Mouse (Mus musculus): ENCODE measurements at regions not wholly inside any gene's neighbourhood (a gene's known extent, or its start where the extent isn't known, plus 50 kb on each side); places are given as distances from the start of the nearest gene placed in this dataset.

GRCm38 (mm10) chr6:100387042-100387441 is 99.8 kb upstream of the Rybp start:
- no peak for DNase-seq (ENCODE audit: low spot score)

GRCm38 (mm10) chr6:100385640-100386039 is 98.4 kb upstream of the Rybp start:
- DNase-seq (ENCODE audit: low spot score) = no peak

- no peak for DNase-seq (ENCODE audit: low spot score)
Observed at GRCm38 (mm10) chr6:100381046-100381445, 93.8 kb upstream of the Rybp start.

DNA sequence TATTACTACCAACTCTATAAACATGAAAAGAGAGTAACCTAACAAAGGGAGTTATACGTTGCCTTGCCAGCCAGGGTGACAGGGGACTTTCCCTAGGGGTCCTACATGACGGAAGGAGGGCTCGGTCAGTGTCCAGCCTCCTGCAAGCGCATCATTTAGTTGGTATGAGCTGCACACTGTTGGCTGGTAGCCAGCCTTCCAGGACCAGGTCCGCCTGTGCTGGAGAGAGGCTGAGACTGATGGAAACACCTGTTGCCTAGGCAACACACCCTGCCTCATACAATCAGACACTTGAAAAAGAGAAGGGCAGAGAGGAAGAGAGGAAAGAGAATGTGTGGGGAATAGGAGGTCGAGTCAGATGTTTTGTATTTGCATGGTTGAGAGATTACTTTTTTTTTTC is 93.3 kb upstream of the Rybp start:
- no peak for DNase-seq (ENCODE audit: low spot score)

GRCm38 (mm10) chr6:100379792-100380191 is 92.5 kb upstream of the Rybp start:
- no peak for DNase-seq (ENCODE audit: low spot score)

- no peak for DNase-seq (ENCODE audit: low spot score)
Observed at GRCm38 (mm10) chr6:100378533-100378874, 91.2 kb upstream of the Rybp start.

DNA sequence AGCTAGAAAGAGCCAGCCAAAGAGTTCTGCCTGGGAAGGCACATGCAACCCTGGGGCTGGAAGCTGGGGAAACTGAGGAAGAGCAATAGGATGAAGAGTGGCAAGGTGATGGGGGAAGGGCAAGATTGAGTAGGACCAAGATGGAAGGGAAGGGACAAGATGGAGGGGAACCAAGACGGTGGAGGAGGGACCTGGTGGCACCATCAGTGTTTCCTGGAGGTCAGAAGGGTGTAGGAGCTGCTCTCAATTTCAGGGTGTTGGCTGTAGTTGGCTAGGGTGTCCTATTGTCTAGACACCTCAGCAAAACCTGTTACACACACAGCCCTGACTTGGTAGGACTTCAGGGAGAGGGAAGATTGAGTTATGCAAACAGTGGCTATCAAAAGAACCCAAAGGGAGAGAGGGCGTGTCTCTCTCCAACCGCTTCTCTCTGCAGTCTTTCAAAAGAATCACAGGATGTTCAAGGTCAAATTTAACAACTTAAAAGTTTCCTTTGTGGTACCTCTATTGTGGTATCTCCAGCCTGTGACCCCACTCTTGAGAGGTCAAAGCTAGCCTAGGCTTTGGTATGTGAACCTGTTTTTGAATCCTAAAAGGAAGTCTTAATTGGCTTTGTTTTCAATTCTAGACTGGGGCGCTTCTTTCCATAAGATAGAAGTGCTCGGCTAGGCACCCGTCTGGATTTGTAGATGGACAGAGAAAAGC is 90.7 kb upstream of the Rybp start:
- DNase-seq (ENCODE audit: low spot score) = no peak

- DNase-seq (ENCODE audit: low spot score) = no peak
Observed at GRCm38 (mm10) chr6:100376656-100377055, 89.4 kb upstream of the Rybp start.

GRCm38 (mm10) chr6:100370828-100371227 is 83.5 kb upstream of the Rybp start:
- DNase-seq (ENCODE audit: low spot score) = no peak

GRCm38 (mm10) chr6:100370358-100370757 is 83.1 kb upstream of the Rybp start:
- no peak for DNase-seq (ENCODE audit: low spot score)

DNA sequence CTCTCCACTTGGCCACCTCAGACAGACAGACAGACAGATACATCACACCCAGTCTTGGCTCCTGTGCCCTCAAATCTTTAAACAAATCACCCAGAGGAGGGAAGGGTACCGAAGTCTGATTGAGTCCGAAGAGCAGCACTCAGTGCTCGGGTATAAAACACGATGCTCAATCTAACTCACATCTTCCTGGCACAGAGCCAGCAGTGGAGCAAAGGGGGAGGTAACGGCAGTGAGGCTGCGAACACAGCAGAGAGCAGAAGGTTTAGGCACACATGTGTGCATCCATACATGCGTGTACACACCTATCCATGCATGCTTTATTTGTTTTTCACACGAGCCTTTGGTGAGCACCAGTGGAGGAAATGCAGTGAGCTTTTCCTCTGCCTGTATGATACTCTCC is 78.9 kb upstream of the Rybp start:
- no peak for DNase-seq (ENCODE audit: low spot score)

- DNase-seq (ENCODE audit: low spot score) = no peak
Observed at GRCm38 (mm10) chr6:100365791-100366190, 78.5 kb upstream of the Rybp start.

DNA sequence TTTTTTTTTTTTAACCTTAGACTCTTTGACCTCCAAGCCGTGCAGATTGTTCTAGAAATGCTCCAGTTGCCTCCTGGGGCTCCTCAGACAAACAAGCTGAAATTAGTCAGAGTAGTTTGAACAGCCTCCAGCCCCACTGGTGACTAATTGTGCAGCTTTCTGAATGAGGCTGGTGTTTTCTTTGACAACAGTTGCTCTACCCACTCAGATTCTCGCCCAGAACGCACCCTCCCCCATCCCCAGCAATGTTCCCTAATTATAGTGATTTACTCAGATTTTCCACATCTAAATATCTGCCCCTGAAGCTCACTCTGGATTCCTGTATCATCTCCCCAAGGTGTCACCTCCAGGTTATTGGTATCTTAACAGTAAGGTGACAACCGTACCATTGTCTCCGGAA is 76.4 kb upstream of the Rybp start:
- no peak for DNase-seq (ENCODE audit: low spot score)

DNA sequence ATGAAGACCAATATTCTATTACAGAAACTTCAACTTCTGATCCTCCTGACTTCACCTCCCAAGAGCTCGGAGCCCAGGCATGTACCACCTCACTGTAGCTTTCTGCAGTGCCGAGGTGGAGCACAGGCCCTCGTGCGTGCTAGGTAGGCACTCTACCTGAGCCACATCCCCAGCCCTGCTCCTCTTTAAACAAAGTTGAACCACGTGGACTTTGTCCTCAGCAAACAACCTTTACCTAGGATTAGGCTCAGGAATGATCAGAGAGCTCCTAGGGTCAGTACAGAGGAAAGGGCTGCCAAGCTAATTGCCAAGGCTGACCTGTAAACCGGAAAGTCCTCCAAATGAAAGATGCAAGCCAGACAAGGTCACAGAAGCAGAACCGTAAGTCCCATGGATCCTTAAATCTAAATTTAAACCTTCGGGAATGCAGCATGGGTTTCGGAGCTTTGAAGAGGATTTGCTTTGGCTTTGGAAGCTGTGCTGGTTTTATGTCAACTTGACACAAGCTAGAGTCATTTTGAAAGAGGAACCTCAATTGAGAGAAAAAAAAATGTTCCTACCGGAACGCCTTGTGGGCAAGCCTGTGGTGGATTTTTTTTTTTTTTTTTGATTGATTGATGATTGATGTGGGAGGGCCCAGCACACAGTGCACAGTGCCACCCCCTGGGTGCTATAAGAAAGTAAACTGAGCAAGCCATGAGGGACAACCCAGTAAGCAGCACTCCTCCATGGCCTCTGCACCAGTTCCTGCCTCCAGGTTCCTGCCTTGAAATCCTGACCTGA is 69.5 kb upstream of the Rybp start:
- DNase-seq (ENCODE audit: low spot score) = no peak

DNA sequence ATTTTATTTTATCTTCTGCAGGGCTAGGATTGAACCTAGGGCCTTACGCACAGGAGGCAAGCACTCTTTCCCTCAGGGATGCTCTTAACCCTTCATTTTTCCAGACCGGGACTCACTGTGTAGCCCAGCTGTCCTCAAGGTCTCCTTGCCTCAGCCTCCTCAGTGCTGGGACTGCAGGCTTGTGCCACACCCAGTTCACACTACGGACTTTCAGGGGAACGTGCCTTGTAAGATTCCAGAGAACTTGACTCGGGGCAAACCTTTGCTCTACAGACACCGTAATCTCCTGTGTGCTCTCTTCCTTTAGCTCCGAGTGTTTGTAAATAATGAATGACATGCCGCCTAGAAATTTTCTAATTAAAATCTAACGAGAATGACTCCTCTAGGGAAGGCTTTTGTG is 68.6 kb upstream of the Rybp start:
- no peak for DNase-seq (ENCODE audit: low spot score)

- DNase-seq (ENCODE audit: low spot score) = no peak
Observed at GRCm38 (mm10) chr6:100347481-100347880, 60.2 kb upstream of the Rybp start.

DNA sequence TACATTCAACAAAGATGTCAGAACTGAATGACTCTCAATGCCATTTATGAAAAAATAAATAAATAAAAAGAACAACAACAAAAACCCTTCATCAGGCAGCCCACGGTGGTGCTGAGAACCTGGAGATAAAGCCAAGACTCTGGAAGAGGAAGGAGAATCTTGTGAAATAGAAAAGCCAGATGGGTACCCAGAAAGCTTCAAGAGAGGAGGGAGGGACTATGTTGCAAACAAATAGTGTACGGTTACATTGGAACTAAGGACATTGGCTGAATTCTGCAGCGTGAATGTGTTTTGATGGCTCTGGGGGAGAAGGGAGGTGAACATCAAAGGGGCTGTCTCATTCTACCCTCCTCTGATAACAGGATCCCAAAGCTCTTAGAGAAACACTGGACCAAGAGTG is 57.8 kb upstream of the Rybp start:
- no peak for DNase-seq (ENCODE audit: low spot score)

DNA sequence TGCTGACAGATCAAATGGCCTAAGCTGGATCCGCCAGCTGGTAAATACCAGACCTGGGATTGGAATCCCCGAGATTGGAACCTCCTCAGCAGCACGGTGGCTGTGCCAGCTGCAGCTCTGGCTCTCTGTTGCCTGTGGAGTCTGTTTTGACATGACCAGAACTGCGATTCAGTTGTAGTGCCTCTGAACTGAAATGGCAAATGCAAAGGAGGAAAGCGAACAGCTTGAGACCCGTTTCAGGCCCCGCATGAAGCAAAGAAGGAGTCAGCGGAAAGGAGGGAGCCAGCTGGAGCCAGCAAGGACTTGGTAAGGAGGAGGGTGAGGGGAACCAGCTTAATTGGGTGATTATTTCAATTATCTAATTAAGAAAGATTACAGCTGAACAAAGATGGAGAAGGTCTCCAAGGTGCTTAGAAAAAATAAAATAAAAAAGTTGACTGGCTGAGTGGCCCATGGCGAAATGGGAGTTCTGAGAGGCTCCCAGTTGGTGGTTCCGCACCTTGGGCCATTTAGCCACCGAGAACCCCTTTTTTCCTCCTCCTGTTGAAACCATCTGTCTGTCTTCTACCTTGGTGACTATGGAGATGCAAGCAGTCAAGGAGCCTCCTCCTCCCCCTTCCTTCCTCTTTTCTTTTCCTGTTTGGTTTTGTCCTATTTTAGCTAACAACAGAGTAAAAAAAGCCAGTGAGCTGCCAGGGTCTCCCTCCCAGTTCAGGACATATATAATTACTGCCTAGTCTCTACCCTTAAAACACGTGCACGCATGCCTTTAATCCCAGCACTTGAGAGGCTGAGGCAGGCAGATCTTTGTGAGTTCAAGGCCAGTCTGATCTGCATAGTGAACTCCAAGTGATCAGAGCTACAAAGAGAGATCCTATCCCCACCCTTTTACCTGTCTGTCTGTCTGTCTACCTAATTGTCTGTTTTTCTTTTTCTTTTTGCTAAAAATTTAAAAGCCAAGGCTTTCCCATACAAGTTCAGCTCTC is 54.3 kb upstream of the Rybp start:
- DNase-seq (ENCODE audit: low spot score) = no peak

- no peak for DNase-seq (ENCODE audit: low spot score)
Observed at GRCm38 (mm10) chr6:100338291-100338690, 51.0 kb upstream of the Rybp start.

All from ovary, postnatal 14 days (tissue).